Mouse (Mus musculus): ENCODE data around the gene Zfr. TPM values are rescaled to one million over a fixed set of nuclear protein-coding genes. Genes with fewer than 3 reads are reported as not detected.

Zfr gene
- 79.7 and 86.9 TPM in 2 replicates for polyA plus RNA-seq (2015; fragmentation: Nextera tagmentation; extraction: Ambion mirVana)

DNA sequence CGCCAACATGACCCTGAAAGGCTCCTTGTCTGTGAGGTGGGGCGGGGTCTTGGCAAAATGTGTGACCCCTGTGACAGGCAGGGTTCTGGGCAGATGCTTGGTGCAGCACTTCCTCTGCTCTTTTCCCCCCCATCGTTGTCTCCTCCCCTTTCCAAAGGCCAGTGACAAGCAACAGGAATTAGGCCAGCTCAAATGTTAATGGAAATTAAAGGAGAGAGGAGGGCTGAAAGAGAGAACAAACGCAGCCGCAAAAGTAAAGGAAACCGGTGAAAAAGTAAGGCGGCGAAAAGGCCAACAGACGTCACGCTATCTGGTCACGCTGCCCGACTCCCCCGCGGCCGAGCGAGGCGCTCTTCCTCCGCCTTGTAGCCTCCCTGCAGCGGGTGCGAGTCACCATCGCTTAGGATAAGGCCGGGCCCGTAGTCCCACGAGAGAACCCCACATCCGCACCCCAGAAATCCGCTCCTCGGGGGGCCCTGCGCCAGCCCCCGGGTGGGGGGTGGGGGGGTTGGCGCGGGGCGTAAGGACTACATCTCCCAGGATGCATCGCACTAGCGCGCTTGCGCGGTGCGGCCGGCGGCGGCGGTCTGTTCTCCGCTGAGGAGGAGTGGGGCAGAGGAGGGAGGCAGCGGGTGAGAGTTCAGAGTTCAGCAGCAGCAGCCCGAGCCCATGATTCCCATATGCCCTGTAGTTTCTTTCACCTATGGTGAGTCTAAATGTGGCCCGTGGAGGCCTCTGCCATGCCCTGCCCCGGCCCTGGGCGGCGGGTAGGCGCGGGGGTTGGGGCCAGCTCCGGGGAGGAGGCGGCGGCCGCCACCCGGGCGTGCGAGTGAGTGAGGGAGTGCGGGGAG, at the start of gene Zfr:
Gene Zfr, plus strand, starts transcription at position 590 of the 851 bp plus-strand sequence.
- Histone ChIP-seq H3K27me3 (replicated peaks; ENCODE audit: control insufficient read depth, insufficient read depth, low read length) (no peaks in the 10 kb centered on the region), H3K36me3 (ENCODE audit: control insufficient read depth, insufficient read depth, low read length) (no peaks in the 10 kb centered on the region), H3K4me1 (ENCODE audit: control insufficient read depth, insufficient read depth, low read length) (0 out of 2 replicates have a peak, but pooled peaks cover 5% of the 10 kb centered on the region), H3K9ac (ENCODE audit: low read depth, low read length) (peak within 1 kb of the TSS; percentile 99), H3K27ac (ENCODE audit: low read length) (peak within 1 kb of the TSS; percentile 96), H3K9me3 (ENCODE audit: control insufficient read depth, low read length) (no peaks in the 10 kb centered on the region), H3K4me3 (ENCODE audit: low read length) (peak within 1 kb of the TSS; percentile 95), H3K4me2 (ENCODE audit: low read depth, low read length) (peak within 1 kb of the TSS; percentile 83)
- WGBS = under 1% methylated on average over 53 of the region's 59 CpGs
- peak; percentile 95 for ATAC-seq

DNA sequence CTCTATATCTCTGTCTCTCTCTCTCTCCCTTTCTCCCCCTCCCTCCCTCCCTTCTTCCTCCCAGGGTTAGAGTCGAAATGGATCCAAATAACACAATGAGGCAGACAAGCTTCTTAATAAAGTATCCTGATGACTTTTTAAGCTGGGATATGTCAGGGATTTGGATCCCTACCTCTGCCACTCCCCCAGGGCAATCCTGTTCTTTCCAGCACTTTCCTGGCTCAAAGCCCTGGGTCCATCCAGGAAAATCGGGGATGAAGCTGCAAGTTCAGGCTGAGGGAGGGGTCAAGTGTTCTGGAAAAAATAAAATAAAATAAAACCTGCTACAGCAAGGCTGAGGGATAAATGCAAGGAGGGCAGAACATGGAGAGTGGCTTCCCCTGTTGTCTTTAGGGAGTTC, 49.7 kb upstream of the Zfr start:
- no peak overlapping the region for H3K9ac ChIP-seq (ENCODE audit: low read depth, low read length)
- ATAC-seq = peak; percentile 31; the same call in 1 of the 2 replicates
- no peak overlapping the region for H3K4me3 ChIP-seq (ENCODE audit: low read length)
- peak overlapping the region; percentile 78 for H3K27ac ChIP-seq (ENCODE audit: low read length)
- no peaks in the 10 kb centered on the region for H3K27me3 ChIP-seq (replicated peaks; ENCODE audit: control insufficient read depth, insufficient read depth, low read length)
- H3K9me3 ChIP-seq (ENCODE audit: control insufficient read depth, low read length) = no peaks in the 10 kb centered on the region
- H3K4me2 ChIP-seq (ENCODE audit: low read depth, low read length) = no peak overlapping the region
- 36% methylated on average over 2 of the region's 2 CpGs for WGBS
- H3K4me1 ChIP-seq (ENCODE audit: control insufficient read depth, insufficient read depth, low read length) = peaks cover 13% of the 10 kb centered on the region
- H3K36me3 ChIP-seq (ENCODE audit: control insufficient read depth, insufficient read depth, low read length) = no peaks in the 10 kb centered on the region

DNA sequence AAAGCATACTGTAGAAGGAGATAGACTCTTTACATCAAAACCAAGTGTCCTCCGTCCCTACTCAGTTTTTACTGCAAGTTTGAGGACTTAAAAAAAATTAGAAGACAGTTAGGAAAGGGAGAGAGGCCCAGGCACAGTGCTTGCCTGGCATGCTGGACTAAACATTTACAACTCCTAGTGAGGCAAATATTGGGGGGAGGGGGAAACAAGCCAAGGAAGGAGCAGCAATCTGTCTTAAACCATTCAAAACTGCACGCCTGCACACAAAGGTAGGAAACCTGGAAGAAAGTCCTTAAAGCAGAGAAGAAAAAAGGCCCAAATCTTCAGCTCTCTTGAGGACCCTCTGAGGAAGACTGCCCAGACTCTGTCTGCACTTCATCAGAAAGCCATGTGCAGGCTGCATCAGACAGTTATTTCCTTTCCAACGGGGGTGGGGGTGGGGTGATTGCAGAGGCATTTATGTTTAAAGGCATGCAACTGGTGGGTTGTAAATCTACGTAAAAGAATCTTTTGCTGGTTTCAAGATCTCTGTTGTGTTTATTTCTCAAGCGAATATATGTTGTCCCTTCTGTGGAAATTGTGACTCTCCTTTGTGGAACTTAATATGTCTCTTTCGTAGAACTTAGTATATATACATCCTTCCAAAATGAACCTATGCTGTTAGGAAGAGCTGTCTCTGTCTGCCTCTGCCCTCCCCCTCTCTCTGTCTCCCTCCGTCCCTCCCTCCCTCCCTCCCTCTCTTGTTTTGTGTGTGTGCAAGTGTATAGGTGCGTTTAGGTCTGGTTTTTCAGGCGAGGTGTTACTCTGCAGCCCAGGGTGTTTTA, 49.0 kb upstream of the Zfr start:
- Histone ChIP-seq H3K4me1 (ENCODE audit: control insufficient read depth, insufficient read depth, low read length) (peaks cover 13% of the 10 kb centered on the region), H3K4me3 (ENCODE audit: low read length) (no peak overlapping the region), H3K9ac (ENCODE audit: low read depth, low read length) (no peak overlapping the region), H3K4me2 (ENCODE audit: low read depth, low read length) (no peak overlapping the region), H3K9me3 (ENCODE audit: control insufficient read depth, low read length) (no peaks in the 10 kb centered on the region), H3K27ac (ENCODE audit: low read length) (peak overlapping the region; percentile 78), H3K36me3 (ENCODE audit: control insufficient read depth, insufficient read depth, low read length) (no peaks in the 10 kb centered on the region), H3K27me3 (replicated peaks; ENCODE audit: control insufficient read depth, insufficient read depth, low read length) (no peaks in the 10 kb centered on the region)
- WGBS = 36% methylated on average over 9 of the region's 9 CpGs
- ATAC-seq = peak; percentile 76

DNA sequence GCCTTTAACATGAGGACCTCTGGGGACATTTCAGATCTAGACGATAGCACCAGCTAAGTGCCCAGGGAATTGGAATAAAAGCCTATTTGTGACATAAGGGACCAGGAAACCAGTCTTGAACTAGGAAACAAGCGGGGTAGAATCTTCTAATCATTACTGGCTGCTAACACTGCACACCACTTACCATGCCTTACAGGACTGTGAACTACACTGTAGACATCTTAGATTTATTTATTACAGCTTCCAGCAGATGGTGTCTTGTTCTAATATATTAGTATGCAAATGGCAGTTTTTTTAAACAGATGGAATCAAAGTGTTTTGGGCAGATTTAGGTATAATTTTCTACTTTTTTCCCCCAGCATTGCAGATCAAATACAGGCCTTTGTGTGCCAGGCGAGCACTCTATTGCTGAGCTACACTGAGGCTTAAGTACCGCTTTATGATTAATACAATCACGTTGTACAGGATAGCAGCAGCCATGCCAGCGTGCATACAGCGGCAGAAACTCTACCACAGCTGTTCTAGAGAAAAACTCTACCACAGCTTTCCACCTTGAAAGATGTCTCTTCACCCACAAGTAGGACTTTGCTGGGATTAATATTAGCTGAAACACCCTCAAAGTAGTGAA, 44.8 kb upstream of the Zfr start:
- 88% methylated on average over 7 of the region's 7 CpGs for WGBS
- Histone ChIP-seq H3K27ac (ENCODE audit: low read length) (no peak overlapping the region), H3K4me3 (ENCODE audit: low read length) (no peak overlapping the region), H3K27me3 (replicated peaks; ENCODE audit: control insufficient read depth, insufficient read depth, low read length) (no peaks in the 10 kb centered on the region), H3K9me3 (ENCODE audit: control insufficient read depth, low read length) (no peaks in the 10 kb centered on the region), H3K4me1 (ENCODE audit: control insufficient read depth, insufficient read depth, low read length) (peaks cover 3% of the 10 kb centered on the region), H3K36me3 (ENCODE audit: control insufficient read depth, insufficient read depth, low read length) (no peaks in the 10 kb centered on the region), H3K9ac (ENCODE audit: low read depth, low read length) (no peak overlapping the region), H3K4me2 (ENCODE audit: low read depth, low read length) (no peak overlapping the region)
- no peak for ATAC-seq

DNA sequence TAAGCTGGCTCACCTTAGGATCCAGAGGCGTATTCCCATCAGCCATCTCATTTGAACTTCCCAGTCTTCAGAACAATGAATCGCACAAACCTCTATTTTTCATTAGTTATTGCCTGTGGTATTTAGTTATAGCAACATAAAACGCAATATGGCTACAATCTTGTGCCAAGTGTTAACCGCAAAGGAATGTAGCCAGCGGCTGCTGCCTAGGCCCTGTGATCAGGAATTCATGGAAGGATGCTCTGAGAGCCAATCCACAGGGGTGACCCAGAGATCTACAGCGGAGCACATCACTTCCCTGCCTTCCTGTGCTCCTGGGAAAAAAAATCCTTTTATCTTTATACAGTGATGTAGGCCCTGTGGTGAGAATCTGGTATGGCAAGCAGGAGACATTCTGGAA, 43.2 kb upstream of the Zfr start:
- Histone ChIP-seq H3K9me3 (ENCODE audit: control insufficient read depth, low read length) (no peaks in the 10 kb centered on the region), H3K9ac (ENCODE audit: low read depth, low read length) (no peak overlapping the region), H3K27ac (ENCODE audit: low read length) (no peak overlapping the region), H3K4me2 (ENCODE audit: low read depth, low read length) (no peak overlapping the region), H3K4me3 (ENCODE audit: low read length) (no peak overlapping the region), H3K36me3 (ENCODE audit: control insufficient read depth, insufficient read depth, low read length) (no peaks in the 10 kb centered on the region), H3K4me1 (ENCODE audit: control insufficient read depth, insufficient read depth, low read length) (no peaks in the 10 kb centered on the region), H3K27me3 (replicated peaks; ENCODE audit: control insufficient read depth, insufficient read depth, low read length) (no peaks in the 10 kb centered on the region)
- 86% methylated on average over 6 of the region's 6 CpGs for WGBS
- ATAC-seq = no peak

- Histone ChIP-seq H3K4me1 (ENCODE audit: control insufficient read depth, insufficient read depth, low read length) (no peaks in the 10 kb centered on the region), H3K4me2 (ENCODE audit: low read depth, low read length) (no peak overlapping the region), H3K27ac (ENCODE audit: low read length) (no peak overlapping the region), H3K27me3 (replicated peaks; ENCODE audit: control insufficient read depth, insufficient read depth, low read length) (no peaks in the 10 kb centered on the region), H3K4me3 (ENCODE audit: low read length) (no peak overlapping the region), H3K9ac (ENCODE audit: low read depth, low read length) (no peak overlapping the region), H3K9me3 (ENCODE audit: control insufficient read depth, low read length) (no peaks in the 10 kb centered on the region), H3K36me3 (ENCODE audit: control insufficient read depth, insufficient read depth, low read length) (no peaks in the 10 kb centered on the region)
- WGBS = 92% methylated on average over 13 of the region's 13 CpGs
- ATAC-seq = no peak
Observed at GRCm38 (mm10) chr15:12082344-12082743, 35.3 kb upstream of the Zfr start.

DNA sequence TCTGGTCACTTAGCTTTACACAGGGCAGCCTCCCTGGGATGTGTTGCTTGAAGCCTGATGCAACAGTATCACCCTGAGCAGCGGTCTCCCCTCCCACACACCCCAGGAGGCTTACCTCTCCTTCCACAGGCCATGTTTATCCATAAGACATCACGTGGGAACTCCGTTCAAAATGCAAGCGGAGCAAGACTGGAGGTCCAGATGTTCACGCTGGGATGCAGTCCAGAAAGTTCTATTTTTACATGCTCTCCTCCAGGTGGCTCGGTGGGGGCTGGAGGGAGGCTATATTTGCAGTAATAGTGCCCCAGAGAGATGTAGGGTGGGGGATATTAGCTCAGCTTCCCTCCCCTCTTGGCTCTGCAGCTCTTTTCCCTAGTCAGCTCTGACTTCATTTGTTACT, 33.5 kb upstream of the Zfr start:
- H3K27me3 ChIP-seq (replicated peaks; ENCODE audit: control insufficient read depth, insufficient read depth, low read length) = no peaks in the 10 kb centered on the region
- no peak overlapping the region for H3K9ac ChIP-seq (ENCODE audit: low read depth, low read length)
- no peaks in the 10 kb centered on the region for H3K4me1 ChIP-seq (ENCODE audit: control insufficient read depth, insufficient read depth, low read length)
- no peaks in the 10 kb centered on the region for H3K9me3 ChIP-seq (ENCODE audit: control insufficient read depth, low read length)
- H3K36me3 ChIP-seq (ENCODE audit: control insufficient read depth, insufficient read depth, low read length) = no peaks in the 10 kb centered on the region
- H3K4me2 ChIP-seq (ENCODE audit: low read depth, low read length) = no peak overlapping the region
- peak overlapping the region; percentile 54; the same call in 1 of the 2 replicates for H3K27ac ChIP-seq (ENCODE audit: low read length)
- WGBS = 40% methylated on average over 6 of the region's 6 CpGs
- ATAC-seq = peak; percentile 88
- no peak overlapping the region for H3K4me3 ChIP-seq (ENCODE audit: low read length)

DNA sequence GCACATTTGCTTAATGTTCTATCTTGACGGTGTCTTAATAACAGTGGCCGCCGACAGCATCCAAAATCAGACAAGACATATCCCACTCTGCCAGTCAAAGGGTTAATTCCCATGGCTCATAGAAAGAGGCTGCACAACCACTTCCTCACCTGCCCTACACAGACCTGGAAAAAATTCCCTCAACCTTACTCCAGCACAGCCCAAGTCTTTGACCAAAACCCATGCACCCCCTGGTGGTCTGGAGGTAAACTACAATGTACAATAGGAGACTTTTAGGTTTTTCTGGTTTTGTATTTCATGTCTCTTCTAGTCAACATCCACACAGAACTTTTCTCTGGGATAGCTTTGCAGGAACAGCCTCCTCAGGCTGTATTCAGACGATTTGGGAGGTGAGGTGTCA, 32.8 kb upstream of the Zfr start:
- 68% methylated on average over 4 of the region's 4 CpGs for WGBS
- Histone ChIP-seq H3K27me3 (replicated peaks; ENCODE audit: control insufficient read depth, insufficient read depth, low read length) (no peaks in the 10 kb centered on the region), H3K4me3 (ENCODE audit: low read length) (no peak overlapping the region), H3K9ac (ENCODE audit: low read depth, low read length) (no peak overlapping the region), H3K36me3 (ENCODE audit: control insufficient read depth, insufficient read depth, low read length) (no peaks in the 10 kb centered on the region), H3K9me3 (ENCODE audit: control insufficient read depth, low read length) (no peaks in the 10 kb centered on the region), H3K27ac (ENCODE audit: low read length) (peak overlapping the region; percentile 5; the same call in 1 of the 2 replicates), H3K4me1 (ENCODE audit: control insufficient read depth, insufficient read depth, low read length) (no peaks in the 10 kb centered on the region), H3K4me2 (ENCODE audit: low read depth, low read length) (no peak overlapping the region)
- ATAC-seq = peak; percentile 54; the same call in 1 of the 2 replicates

DNA sequence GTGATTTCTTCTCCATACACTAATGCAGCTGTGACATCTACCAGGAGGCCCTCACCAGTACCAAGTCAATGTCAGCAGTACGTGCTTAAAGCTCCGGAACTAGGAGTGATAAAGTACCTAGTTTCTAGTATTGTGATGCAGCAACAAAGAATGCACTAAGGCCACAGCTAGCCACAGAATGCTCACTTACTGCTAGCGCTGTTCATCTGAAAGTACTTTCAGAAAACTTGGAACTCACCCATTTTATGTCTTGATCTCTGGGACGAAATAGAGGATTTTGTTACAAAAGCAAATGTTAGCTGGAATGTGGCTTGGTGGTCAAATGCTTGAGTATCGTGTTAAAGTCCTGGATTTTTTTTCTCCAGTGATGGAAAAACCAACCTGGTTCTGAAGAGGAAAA, 30.0 kb upstream of the Zfr start:
- Histone ChIP-seq H3K9ac (ENCODE audit: low read depth, low read length) (no peak overlapping the region), H3K4me1 (ENCODE audit: control insufficient read depth, insufficient read depth, low read length) (no peaks in the 10 kb centered on the region), H3K27ac (ENCODE audit: low read length) (no peak overlapping the region), H3K4me3 (ENCODE audit: low read length) (no peak overlapping the region), H3K4me2 (ENCODE audit: low read depth, low read length) (no peak overlapping the region), H3K27me3 (replicated peaks; ENCODE audit: control insufficient read depth, insufficient read depth, low read length) (no peaks in the 10 kb centered on the region), H3K36me3 (ENCODE audit: control insufficient read depth, insufficient read depth, low read length) (no peaks in the 10 kb centered on the region), H3K9me3 (ENCODE audit: control insufficient read depth, low read length) (no peaks in the 10 kb centered on the region)
- 77% methylated on average over 5 of the region's 5 CpGs for WGBS
- no peak for ATAC-seq

Data from intestine, embryonic 16.5 days (tissue).